Mouse (Mus musculus): Measurements from ENCODE around the gene Rasgef1b.

Gene Rasgef1b

GRCm38 (mm10) chr5:99496931-99497782, 231.7 kb downstream of the Rasgef1b start:
- DNase-seq (ENCODE audit: low read depth in 2 of 2, low spot score in 2 of 2): no peak

GRCm38 (mm10) chr5:99496157-99496453, 232.8 kb downstream of the Rasgef1b start:
- DNase-seq (ENCODE audit: low read depth in 2 of 2, low spot score in 2 of 2): no peak

GRCm38 (mm10) chr5:99495354-99496156, 233.3 kb downstream of the Rasgef1b start:
- DNase-seq (ENCODE audit: low read depth in 2 of 2, low spot score in 2 of 2): no peak

GRCm38 (mm10) chr5:99493861-99494260, 235.0 kb downstream of the Rasgef1b start:
- DNase-seq (ENCODE audit: low read depth in 2 of 2, low spot score in 2 of 2): no peak

- DNase-seq (ENCODE audit: low read depth in 2 of 2, low spot score in 2 of 2): no peak
Measured at GRCm38 (mm10) chr5:99493017-99493416, 235.8 kb downstream of the Rasgef1b start.

GRCm38 (mm10) chr5:99488479-99489158, 240.2 kb downstream of the Rasgef1b start:
- DNase-seq (ENCODE audit: low read depth in 2 of 2, low spot score in 2 of 2): no peak

GRCm38 (mm10) chr5:99487009-99487858, 241.6 kb downstream of the Rasgef1b start:
- no peak for DNase-seq (ENCODE audit: low read depth in 2 of 2, low spot score in 2 of 2)

GRCm38 (mm10) chr5:99483162-99483561, 245.7 kb downstream of the Rasgef1b start:
- DNase-seq (ENCODE audit: low read depth in 2 of 2, low spot score in 2 of 2): no peak

- no peak for DNase-seq (ENCODE audit: low read depth in 2 of 2, low spot score in 2 of 2)
Measured at GRCm38 (mm10) chr5:99482524-99482923, 246.3 kb downstream of the Rasgef1b start.

GRCm38 (mm10) chr5:99482016-99482415, 246.8 kb downstream of the Rasgef1b start:
- no peak for DNase-seq (ENCODE audit: low read depth in 2 of 2, low spot score in 2 of 2)

- no peak for DNase-seq (ENCODE audit: low read depth in 2 of 2, low spot score in 2 of 2)
Measured at GRCm38 (mm10) chr5:99480078-99481031, 248.5 kb downstream of the Rasgef1b start.

- DNase-seq (ENCODE audit: low read depth in 2 of 2, low spot score in 2 of 2): no peak
Measured at GRCm38 (mm10) chr5:99479263-99480077, 249.4 kb downstream of the Rasgef1b start.

- DNase-seq (ENCODE audit: low read depth in 2 of 2, low spot score in 2 of 2): no peak
Measured at GRCm38 (mm10) chr5:99478716-99479115, 250.1 kb downstream of the Rasgef1b start.

- no peak for DNase-seq (ENCODE audit: low read depth in 2 of 2, low spot score in 2 of 2)
Measured at GRCm38 (mm10) chr5:99477420-99477815, 251.4 kb downstream of the Rasgef1b start.

GRCm38 (mm10) chr5:99476640-99477419, 252.0 kb downstream of the Rasgef1b start:
- DNase-seq (ENCODE audit: low read depth in 2 of 2, low spot score in 2 of 2): no peak

GRCm38 (mm10) chr5:99472607-99473335, 256.1 kb downstream of the Rasgef1b start:
- DNase-seq (ENCODE audit: low read depth in 2 of 2, low spot score in 2 of 2): no peak

GRCm38 (mm10) chr5:99471790-99472189, 257.1 kb downstream of the Rasgef1b start:
- DNase-seq (ENCODE audit: low read depth in 2 of 2, low spot score in 2 of 2): no peak

Data from CD8-positive naive resting alpha-beta T cell, adult 2 months (primary cell).